Mouse (Mus musculus): ENCODE measurements around the gene Limk2.
A peak's percentile ranks its signal among the peaks of the same experiment; 100 is the strongest.

Limk2 gene

DNA sequence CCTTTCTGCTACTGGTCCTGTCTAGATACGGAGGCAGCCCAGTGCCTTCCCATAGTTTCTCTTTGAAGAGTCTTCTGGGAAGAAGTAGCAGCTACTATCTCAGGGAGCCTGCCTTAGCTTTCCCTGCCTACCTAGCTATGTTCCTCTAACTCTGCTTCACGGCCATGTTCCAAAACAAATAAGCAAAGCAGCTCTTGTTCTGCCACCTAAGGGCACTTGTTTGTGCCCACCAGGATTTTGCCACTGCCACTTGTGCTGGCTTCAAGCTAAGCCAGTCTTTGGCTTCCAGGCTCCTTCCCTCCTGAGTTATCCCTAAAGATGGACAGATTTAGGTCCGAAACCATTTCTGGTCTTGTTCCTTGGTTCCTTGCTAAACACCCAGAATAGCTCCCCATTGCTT, 3.1 kb upstream of the Limk2 start:
- no peak for DNase-seq (ENCODE audit: low spot score in 2 of 2)

GRCm38 (mm10) chr11:3408131-3408996, 625 bp downstream of the Limk2 start:
- DNase-seq (ENCODE audit: low spot score in 2 of 2) = no peak

DNA sequence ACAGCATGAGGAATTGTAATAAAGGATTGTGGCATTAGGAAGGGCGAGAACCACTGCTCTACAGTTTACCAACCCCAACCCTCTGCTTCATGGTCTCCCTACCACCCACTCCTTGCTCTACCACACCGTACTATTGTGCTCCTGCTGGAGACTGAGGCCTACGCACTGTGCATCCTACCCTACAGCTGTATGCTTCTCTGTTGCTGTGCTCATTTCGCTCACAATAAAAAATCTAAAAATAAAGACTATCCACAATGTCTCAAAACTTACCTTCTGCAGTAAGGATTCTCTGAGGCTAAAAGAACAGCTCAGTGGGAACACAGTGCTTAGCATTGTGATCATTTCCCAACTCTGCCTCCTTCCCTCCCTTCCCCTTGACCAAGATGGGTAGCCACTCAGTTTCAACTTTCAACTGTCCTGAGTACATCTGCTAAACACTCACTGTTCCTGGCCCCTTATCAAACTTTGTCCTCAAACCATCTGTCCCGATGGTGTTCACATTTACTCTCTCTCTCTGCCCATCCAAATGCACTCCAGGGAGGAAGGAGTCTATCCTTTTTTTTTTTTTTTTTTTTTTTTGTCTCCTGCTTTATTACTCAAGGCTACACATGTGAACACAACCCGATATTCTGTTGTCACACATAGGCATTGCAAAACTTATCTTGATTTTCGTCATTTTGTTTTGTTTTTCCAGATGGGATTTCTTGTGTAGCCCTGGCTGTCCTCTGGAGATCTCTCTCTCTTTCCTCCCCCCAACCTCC, 4.5 kb downstream of the Limk2 start:
- no peak for DNase-seq (ENCODE audit: low spot score in 2 of 2)

GRCm38 (mm10) chr11:3403024-3403423, 6.0 kb downstream of the Limk2 start:
- DNase-seq (ENCODE audit: low spot score in 2 of 2) = no peak

GRCm38 (mm10) chr11:3398318-3398717, 10.7 kb downstream of the Limk2 start:
- no peak for DNase-seq (ENCODE audit: low spot score in 2 of 2)

- DNase-seq (ENCODE audit: low spot score in 2 of 2) = no peak
Measured at GRCm38 (mm10) chr11:3396562-3396961, 12.4 kb downstream of the Limk2 start.

DNA sequence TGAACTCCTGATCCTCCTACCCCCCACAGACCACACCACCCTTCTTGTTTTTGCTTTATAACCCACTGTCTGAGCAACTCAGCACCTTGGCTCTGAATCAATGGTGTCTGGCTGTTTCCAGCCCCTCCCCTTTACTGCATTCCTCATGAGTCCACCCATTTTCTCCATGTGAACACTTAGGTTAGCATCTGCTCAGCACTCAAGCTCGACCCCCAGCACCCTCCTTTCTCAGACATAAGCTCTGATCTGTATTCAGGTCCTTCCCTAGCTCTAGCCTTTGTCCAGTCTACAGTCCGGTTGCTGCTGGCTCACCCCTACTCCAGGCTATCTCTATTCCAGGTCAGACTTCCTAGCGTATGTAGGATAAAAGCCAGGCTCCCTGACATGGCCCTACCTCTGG, 12.9 kb downstream of the Limk2 start:
- DNase-seq (ENCODE audit: low spot score in 2 of 2) = no peak

DNA sequence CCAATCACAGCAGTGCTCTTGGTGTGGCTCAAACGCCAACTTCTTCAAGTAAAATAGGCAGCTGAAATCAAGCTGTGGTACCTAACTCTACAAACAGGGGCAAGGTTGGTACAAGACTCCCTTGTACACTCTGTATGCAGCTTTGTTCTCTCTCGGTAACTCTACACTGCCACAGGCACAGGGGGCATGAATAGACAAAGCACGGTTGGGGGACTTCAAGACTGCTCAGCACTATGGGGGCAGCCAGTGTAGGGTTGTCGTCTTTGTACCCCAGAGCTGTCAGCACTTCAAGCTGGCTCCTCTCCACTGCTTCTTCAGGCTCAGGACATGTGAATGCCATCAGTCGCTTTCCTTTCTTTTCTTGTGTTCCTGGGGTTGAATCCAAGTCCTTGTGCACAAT, 14.5 kb downstream of the Limk2 start:
- DNase-seq (ENCODE audit: low spot score in 2 of 2) = no peak

DNA sequence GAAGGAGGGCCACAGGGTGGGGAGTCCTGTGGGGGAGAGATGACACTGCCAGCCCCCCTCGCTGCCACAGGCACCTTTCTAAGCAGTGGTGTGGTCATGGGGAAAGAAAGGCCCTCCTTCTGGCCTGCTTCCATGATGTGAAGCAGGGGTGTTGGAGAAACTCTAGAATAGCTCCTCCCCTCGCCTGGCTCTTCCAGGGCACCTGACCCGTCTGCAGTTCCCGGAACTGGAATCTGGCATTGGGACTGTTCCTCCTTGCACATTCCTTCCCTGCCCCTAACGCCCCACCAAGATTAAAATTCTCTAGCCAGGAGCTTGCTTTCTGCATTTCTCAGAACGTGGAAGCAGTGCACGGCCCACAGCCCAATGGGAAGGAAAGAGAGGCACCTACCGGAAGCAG, 16.5 kb downstream of the Limk2 start:
- DNase-seq (ENCODE audit: low spot score in 2 of 2) = no peak

DNA sequence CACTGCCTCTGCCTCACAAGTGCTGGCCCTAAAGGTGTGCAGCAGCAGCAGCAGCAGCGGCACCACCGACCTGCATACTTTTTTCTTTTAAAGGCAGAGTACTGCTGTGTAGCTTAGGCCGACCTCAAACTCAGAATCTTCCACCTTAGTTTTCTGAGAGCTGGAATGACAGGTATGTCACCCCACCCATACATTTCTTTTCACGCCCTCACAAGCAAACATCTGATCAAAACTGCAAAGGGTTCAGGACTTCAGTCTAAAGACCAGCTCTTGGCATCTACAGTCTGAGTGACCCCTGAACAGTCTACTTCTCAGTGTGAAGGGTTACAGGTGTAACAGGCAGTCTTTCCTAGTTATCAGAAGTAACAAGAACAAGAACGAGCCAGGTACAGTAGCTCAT, 18.2 kb downstream of the Limk2 start:
- no peak for DNase-seq (ENCODE audit: low spot score in 2 of 2)

- DNase-seq (ENCODE audit: low spot score in 2 of 2) = no peak
Measured at GRCm38 (mm10) chr11:3389996-3390395, 19.0 kb downstream of the Limk2 start.

GRCm38 (mm10) chr11:3387482-3388196, 21.4 kb downstream of the Limk2 start:
- DNase-seq (ENCODE audit: low spot score in 2 of 2) = no peak

- peak; percentile 77 to 86 for DNase-seq (ENCODE audit: low spot score in 2 of 2)
Measured at GRCm38 (mm10) chr11:3386941-3387368, 22.0 kb downstream of the Limk2 start.

DNA sequence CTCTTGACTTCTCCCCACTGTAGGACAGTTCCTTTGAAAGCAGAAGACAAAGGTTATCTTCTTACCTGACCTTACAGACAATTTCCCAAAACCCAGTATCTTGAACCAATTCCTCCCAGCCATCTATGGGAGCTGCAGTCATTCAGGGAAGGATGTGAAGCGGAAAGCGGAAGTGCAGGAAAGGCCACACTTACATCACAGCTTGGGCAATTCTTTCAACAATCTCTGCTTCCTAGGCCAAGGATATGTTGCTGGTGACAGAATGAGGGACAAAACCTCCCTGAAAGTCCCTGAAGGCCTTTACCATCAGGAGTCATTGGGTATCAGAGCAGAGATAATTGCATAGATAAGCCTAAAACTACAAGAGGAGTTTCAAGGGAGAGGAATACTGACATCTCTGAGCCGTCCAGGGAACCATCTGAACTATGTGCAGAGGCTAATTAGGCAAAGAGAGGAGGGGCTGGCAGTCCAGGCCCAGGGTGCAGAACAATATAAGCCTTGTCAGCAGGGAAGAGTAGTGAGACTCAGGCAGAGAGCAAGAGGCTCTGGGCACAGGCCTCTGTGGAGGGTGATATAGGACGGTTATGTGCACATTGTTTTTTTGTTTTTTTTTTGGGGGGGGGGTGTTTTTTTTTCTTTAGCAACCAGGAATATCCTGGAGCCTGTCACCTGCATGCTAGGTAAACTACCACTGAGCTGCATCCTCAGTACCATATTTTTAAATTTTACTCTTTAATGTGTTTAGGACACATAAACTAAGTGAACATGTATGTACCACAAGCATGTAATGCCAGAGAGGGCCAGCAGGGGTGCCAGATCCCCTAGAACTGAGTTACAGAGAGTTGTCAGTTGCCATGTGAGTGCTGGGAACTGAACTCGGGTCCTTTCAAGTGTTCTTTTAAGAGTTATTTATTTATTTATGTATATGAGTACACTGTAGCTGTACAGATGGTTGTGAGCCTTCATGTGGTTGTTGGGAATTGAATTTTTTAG, 26.1 kb downstream of the Limk2 start:
- DNase-seq (ENCODE audit: low spot score in 2 of 2) = no peak

DNA sequence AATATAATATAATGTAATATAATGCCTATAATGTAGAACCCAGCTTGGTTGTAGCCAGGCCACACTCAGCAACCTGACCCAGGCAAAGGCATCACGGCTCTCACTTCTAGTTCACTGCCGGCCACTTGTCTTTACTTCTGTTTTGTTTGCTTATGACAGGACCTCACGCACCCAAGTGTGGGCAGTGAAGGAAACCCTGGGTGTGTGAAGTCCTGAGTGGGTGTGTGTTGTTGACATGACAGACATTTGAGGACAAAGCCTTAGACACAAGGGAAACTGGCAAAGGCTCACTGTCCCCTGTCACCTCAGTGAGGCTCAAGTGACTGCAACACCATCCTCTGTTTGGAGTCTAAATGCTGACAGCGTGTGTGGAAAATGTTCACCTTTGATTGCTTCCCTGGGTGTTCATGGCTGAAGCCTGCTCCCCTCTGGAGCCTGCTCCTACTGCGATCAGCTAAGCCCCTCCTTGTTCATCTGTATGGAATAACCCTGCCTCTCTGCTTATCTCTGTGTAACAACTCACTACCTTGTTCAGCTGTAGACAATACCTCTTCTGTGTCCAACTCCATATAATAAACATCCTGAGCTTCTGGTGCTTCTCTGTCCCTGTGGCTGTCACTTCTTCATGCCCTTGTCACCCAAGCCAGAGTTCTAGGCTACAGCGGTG, 27.7 kb downstream of the Limk2 start:
- no peak for DNase-seq (ENCODE audit: low spot score in 2 of 2)

GRCm38 (mm10) chr11:3379427-3379826, 29.6 kb downstream of the Limk2 start:
- no peak for DNase-seq (ENCODE audit: low spot score in 2 of 2)

DNA sequence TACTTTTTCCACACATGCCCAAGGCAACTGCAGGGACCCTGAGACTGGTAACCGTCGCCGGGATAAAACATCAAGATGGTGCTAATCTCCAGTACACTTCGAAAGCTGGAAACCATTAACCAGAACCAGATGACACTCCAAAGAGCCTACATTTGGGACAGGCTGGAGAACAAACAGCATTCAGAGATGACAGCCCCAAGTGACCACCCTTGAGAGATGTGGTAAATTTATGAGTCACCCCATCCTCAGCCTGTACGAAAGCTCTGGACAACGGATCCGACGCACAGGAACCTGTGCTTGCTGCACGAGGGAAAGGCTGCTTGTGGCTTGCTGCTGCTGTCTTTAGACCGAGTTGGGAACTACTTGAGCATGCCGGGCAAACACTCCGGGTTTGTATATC, 34.2 kb downstream of the Limk2 start:
- no peak for DNase-seq (ENCODE audit: low spot score in 2 of 2)

DNA sequence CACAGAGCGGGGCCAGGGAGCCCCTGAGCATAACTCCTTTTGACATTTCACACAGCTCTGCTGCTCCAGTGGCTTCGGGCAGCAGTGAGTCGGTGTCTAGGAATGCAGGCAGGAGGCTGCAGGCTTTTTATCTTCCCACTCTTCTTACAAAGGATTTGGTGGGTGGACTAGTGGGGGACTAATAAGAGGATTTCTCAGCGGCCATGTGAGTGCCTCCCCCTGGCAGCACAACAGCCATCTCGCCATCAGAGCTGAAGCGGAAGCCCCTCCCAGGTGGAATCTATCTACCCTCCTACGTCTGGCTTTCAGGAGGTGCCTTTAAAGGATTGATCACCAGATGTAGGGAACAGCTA, 34.7 kb downstream of the Limk2 start:
- peak in 1 of 2 experiments; percentile 30 for DNase-seq (ENCODE audit: low spot score in 2 of 2)

DNA sequence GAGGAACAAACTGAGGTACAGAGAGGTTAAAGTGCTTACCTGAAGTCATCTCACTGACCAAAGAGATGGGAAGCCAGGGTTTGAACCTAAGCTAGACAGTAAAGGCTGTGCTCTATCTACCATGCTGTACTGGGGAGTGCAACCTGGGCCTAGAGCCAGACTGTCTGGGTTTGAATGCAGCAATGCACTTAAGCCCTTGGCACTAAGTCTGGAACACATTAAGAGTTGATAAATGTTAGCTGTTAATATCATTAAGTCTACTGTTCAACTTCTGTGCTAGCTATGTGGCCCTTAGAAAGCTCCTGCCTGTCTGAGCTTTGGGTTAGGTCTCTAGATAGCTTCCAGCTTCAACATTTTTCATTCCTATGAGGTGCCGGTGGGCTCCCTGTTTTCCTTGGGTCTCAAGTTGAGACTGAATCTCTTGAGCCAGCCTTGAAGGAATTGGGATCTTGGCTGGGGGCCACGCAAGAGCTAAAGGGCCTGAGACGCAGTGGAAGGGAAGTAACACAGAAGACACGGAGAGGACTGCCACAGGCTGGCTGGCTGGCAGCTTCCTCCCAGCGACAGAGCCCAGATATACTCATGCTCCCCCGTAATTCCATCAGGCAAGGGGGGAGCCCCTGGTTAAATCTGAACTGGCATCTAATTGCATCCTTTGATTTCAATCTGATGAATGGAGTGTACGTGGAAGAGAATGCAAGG, 35.2 kb downstream of the Limk2 start:
- no peak for DNase-seq (ENCODE audit: low spot score in 2 of 2)
